Mouse (Mus musculus): Measurements from ENCODE around the gene Entpd3.
"Not testable (repeated sequence)": the region's sequence is repeated elsewhere in the genome, so short reads cannot be mapped to it uniquely, and the experiment has no call there.

DNA sequence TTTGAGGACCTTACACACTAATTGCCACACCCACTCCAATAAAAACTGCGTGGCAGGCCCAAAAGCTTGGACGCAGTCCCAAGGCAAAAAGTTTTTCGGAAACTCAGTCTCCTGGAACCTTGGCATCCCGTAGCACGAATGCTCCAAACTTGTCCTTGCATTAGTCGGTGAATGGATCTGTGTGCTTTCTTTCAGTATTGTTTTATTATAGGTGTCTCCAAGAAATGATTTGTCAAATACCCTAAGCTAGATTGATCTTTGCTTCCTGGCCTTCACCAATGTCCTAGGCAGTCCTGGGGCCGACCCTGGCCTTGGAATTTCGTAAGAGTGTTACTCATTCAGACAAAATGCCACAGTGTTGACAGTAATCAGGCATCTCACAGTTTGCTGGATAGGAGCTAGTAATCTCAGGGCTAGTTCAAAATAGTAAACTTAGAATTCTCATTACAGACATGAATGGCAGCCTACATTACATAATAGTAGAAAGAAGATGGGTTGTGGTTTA, 6.1 kb upstream of the Entpd3 start:
- TF ChIP-seq CTCF, EP300 (IDR thresholded peaks at IDR 0.05; ENCODE audit: low read depth): not testable (repeated sequence)

Data from liver, postnatal 0 days (tissue).